ENCODE assay signal across 8 mouse cellular contexts in genomic region chr6:148944767-148945508, GRCm38 (mm10). TPM values are rescaled to one million over a fixed set of nuclear protein-coding genes. Genes with fewer than 3 reads are reported as not detected.
DNase-seq lines count a peak whose midpoint lies in the region; ATAC-seq and TF ChIP-seq lines count a peak whose summit lies in the region.

No protein-coding gene starts in this region.

- H3K4me3 ChIP-seq in E14TG2a.4 (replicated peaks; ENCODE audit: low read length), result peak overlapping the region; percentile 94
- peak overlapping the region; percentile 85 for H3K4me3 ChIP-seq in brown adipose tissue, adult 24 weeks (ENCODE audit: insufficient read depth, low read depth, low read length)
- peak overlapping the region; percentile 92 for H3K4me3 ChIP-seq in forebrain, embryonic 10.5 days
- H3K4me3 ChIP-seq in heart, postnatal 0 days (ENCODE audit: low read depth, low read length), result peak overlapping the region; percentile 90
- H3K4me3 ChIP-seq in lung, embryonic 14.5 days (ENCODE audit: low read depth, low read length), result peak overlapping the region; percentile 94

- peak; percentile 73 for ATAC-seq in heart, postnatal 0 days (ENCODE audit: insufficient read depth, low read depth)
- peak; percentile 68 for ATAC-seq in lung, embryonic 14.5 days (ENCODE audit: insufficient read depth)
- peak; percentile 52 for ATAC-seq in neutrophil, adult 5-6 weeks (ENCODE audit: extremely low read depth, insufficient number of reproducible peaks, low FRiP score, poor library complexity, severe bottlenecking)

- TF ChIP-seq EP300 in heart, postnatal 0 days (IDR thresholded peaks at IDR 0.05; ENCODE audit: low read depth), result no peak

- H3K4me2 ChIP-seq in heart, postnatal 0 days (ENCODE audit: low read depth, low read length), result peak overlapping the region; percentile 99
- peak overlapping the region; percentile 71 for H3K4me2 ChIP-seq in lung, embryonic 14.5 days

- peaks cover 41% of the 10 kb centered on the region for H3K36me3 ChIP-seq in E14TG2a.4 (ENCODE audit: insufficient read depth, low read length)
- peaks cover 28% of the 10 kb centered on the region for H3K36me3 ChIP-seq in forebrain, embryonic 10.5 days (replicated peaks)
- H3K36me3 ChIP-seq in heart, postnatal 0 days (replicated peaks; ENCODE audit: control insufficient read depth, insufficient read depth, low read length), result no peaks in the 10 kb centered on the region
- H3K36me3 ChIP-seq in lung, embryonic 14.5 days (ENCODE audit: insufficient read depth), result peaks cover 7% of the 10 kb centered on the region

- H3K9me3 ChIP-seq in E14TG2a.4 (ENCODE audit: low read length), result no peaks in the 10 kb centered on the region
- H3K9me3 ChIP-seq in forebrain, embryonic 10.5 days, result no peaks in the 10 kb centered on the region
- H3K9me3 ChIP-seq in heart, postnatal 0 days (replicated peaks; ENCODE audit: control insufficient read depth, low read length), result no peaks in the 10 kb centered on the region
- H3K9me3 ChIP-seq in lung, embryonic 14.5 days (ENCODE audit: low read depth, low read length), result no peaks in the 10 kb centered on the region

- H3K9ac ChIP-seq in heart, postnatal 0 days (replicated peaks; ENCODE audit: low read depth, low read length), result peak overlapping the region; percentile 92
- peak overlapping the region; percentile 97 for H3K9ac ChIP-seq in lung, embryonic 14.5 days

- TF ChIP-seq CTCF in E14TG2a.4 (conservative IDR thresholded peaks at IDR 0.05; ENCODE audit: low read length), result no peak
- TF ChIP-seq CTCF in heart, postnatal 0 days (IDR thresholded peaks at IDR 0.05; ENCODE audit: low read depth), result no peak
- no peak for TF ChIP-seq CTCF in lung, embryonic 14.5 days (IDR thresholded peaks at IDR 0.05; ENCODE audit: low read depth)

- DNase-seq in forebrain, embryonic 10.5 days (ENCODE audit: extremely low spot score, low spot score), result peak; percentile 79
- peak; percentile 58 for DNase-seq in heart, postnatal 0 days (ENCODE audit: low spot score)
- peak; percentile 66 to 81 for DNase-seq in kidney, postnatal 36 days
- peak; percentile 84 for DNase-seq in lung, embryonic 14.5 days
- DNase-seq in thymus, postnatal 10 days (ENCODE audit: low spot score in 2 of 2), result peak; percentile 38 to 55

- no peak overlapping the region for H3K27ac ChIP-seq in brown adipose tissue, adult 24 weeks (replicated peaks; ENCODE audit: low read depth, low read length)
- peak overlapping the region; percentile 100 for H3K27ac ChIP-seq in forebrain, embryonic 10.5 days
- H3K27ac ChIP-seq in heart, postnatal 0 days (ENCODE audit: low read depth), result peak overlapping the region; percentile 90
- H3K27ac ChIP-seq in lung, embryonic 14.5 days (ENCODE audit: low read depth), result peak overlapping the region; percentile 97

- WGBS in forebrain, embryonic 10.5 days, result under 1% methylated on average over 87 of the region's 92 CpGs
- under 1% methylated on average over 92 of the region's 92 CpGs for WGBS in heart, postnatal 0 days
- WGBS in lung, embryonic 14.5 days, result under 1% methylated on average over 91 of the region's 92 CpGs

- peaks cover 54% of the 10 kb centered on the region for H3K4me1 ChIP-seq in E14TG2a.4 (replicated peaks; ENCODE audit: low read depth, low read length)
- H3K4me1 ChIP-seq in brown adipose tissue, adult 24 weeks (ENCODE audit: control insufficient read depth, insufficient read depth, insufficient read length, low read length), result no peaks in the 10 kb centered on the region
- H3K4me1 ChIP-seq in forebrain, embryonic 10.5 days, result peaks cover 36% of the 10 kb centered on the region
- H3K4me1 ChIP-seq in heart, postnatal 0 days (ENCODE audit: control insufficient read depth, insufficient read depth), result peaks cover 6% of the 10 kb centered on the region; the same call in 1 of the 2 replicates
- 0 out of 2 replicates have a peak, but pooled peaks cover 2% of the 10 kb centered on the region for H3K4me1 ChIP-seq in lung, embryonic 14.5 days (ENCODE audit: insufficient read depth)

- no peaks in the 10 kb centered on the region for H3K27me3 ChIP-seq in E14TG2a.4 (ENCODE audit: insufficient read depth, low read length)
- H3K27me3 ChIP-seq in forebrain, embryonic 10.5 days (ENCODE audit: poor library complexity, severe bottlenecking), result no peaks in the 10 kb centered on the region
- no peaks in the 10 kb centered on the region for H3K27me3 ChIP-seq in heart, postnatal 0 days (ENCODE audit: control insufficient read depth, insufficient read depth, low read length)
- no peaks in the 10 kb centered on the region for H3K27me3 ChIP-seq in lung, embryonic 14.5 days (ENCODE audit: insufficient read depth, low read length)

RNA-seq across cellular contexts. Expression of gene Sinhcaf, which starts 1.3 kb away (rescaled TPM):
- polyA plus RNA-seq in brown adipose tissue, adult 24 weeks (2012; ENCODE audit: insufficient read depth, insufficient read length, missing spikeins), result 1.3 and 2.3 TPM in 2 replicates
- 333 and 368 TPM in 2 replicates for polyA plus RNA-seq in forebrain, embryonic 10.5 days (2016; fragmentation: Nextera tagmentation; extraction: Ambion mirVana)
- 9.4 and 24.7 TPM in 2 replicates for total RNA-seq in heart, postnatal 0 days (2014; rRNA removed; ENCODE audit: low replicate concordance)
- 19.4 and 20.5 TPM in 2 replicates for polyA plus RNA-seq in heart, postnatal 0 days (2015; fragmentation: Nextera tagmentation; extraction: Ambion mirVana)
- polyA plus RNA-seq in lung, embryonic 14.5 days (2014; fragmentation: Nextera tagmentation; extraction: Ambion mirVana), result 150 and 151 TPM in 2 replicates
- total RNA-seq in neutrophil, adult 5-6 weeks (2017), result 44.3 and 45.3 TPM in 2 replicates

RNA-seq across cellular contexts. Expression of gene Caprin2, which starts 48.9 kb away (rescaled TPM):
- 3.3 and 5.3 TPM in 2 replicates for polyA plus RNA-seq in brown adipose tissue, adult 24 weeks (2012; ENCODE audit: insufficient read depth, insufficient read length, missing spikeins)
- 18.9 and 21.3 TPM in 2 replicates for polyA plus RNA-seq in forebrain, embryonic 10.5 days (2016; fragmentation: Nextera tagmentation; extraction: Ambion mirVana)
- total RNA-seq in heart, postnatal 0 days (2014; rRNA removed; ENCODE audit: low replicate concordance), result 5.8 and 7.6 TPM in 2 replicates
- polyA plus RNA-seq in heart, postnatal 0 days (2015; fragmentation: Nextera tagmentation; extraction: Ambion mirVana), result 5.7 and 6.2 TPM in 2 replicates
- polyA plus RNA-seq in lung, embryonic 14.5 days (2014; fragmentation: Nextera tagmentation; extraction: Ambion mirVana), result 10.4 and 11.2 TPM in 2 replicates
- total RNA-seq in neutrophil, adult 5-6 weeks (2017), result 11.4 and 15.0 TPM in 2 replicates
